In genomic region chr9:45146267-45146597, GRCm38 (mm10) we compare ENCODE assay signal across 8 mouse cellular contexts. TPM values are rescaled to one million over a fixed set of nuclear protein-coding genes. Genes with fewer than 3 reads are reported as not detected.
DNase-seq lines count a peak whose midpoint lies in the region; ATAC-seq and TF ChIP-seq lines count a peak whose summit lies in the region.

No protein-coding gene starts in this region.

- peak overlapping the region; percentile 72 for H3K4me2 ChIP-seq in heart, embryonic 13.5 days
- peak overlapping the region; percentile 61 for H3K4me2 ChIP-seq in kidney, postnatal 0 days (ENCODE audit: low read length)
- peak overlapping the region; percentile 48 for H3K4me2 ChIP-seq in liver, embryonic 13.5 days
- peak overlapping the region; percentile 64 for H3K4me2 ChIP-seq in stomach, embryonic 16.5 days (ENCODE audit: low read depth, low read length)

- H3K27me3 ChIP-seq in embryonic facial prominence, embryonic 10.5 days (replicated peaks; ENCODE audit: low read depth, poor library complexity, severe bottlenecking): peaks cover 89% of the 10 kb centered on the region
- peaks cover 99% of the 10 kb centered on the region for H3K27me3 ChIP-seq in heart, embryonic 13.5 days (replicated peaks)
- H3K27me3 ChIP-seq in kidney, postnatal 0 days (ENCODE audit: insufficient read depth, low read length): peaks cover 5% of the 10 kb centered on the region; the same call in 1 of the 2 replicates
- peaks cover 84% of the 10 kb centered on the region for H3K27me3 ChIP-seq in liver, embryonic 13.5 days
- peaks cover 22% of the 10 kb centered on the region for H3K27me3 ChIP-seq in stomach, embryonic 16.5 days (ENCODE audit: control insufficient read depth, insufficient read depth, low read length)

- 1% methylated on average over 5 of the region's 5 CpGs for WGBS in embryonic facial prominence, embryonic 10.5 days
- WGBS in heart, embryonic 13.5 days: under 1% methylated on average over 5 of the region's 5 CpGs
- WGBS in kidney, postnatal 0 days: 0% methylated on average over 5 of the region's 5 CpGs
- 0% methylated on average over 5 of the region's 5 CpGs for WGBS in liver, embryonic 13.5 days (ENCODE audit: insufficient replicate concordance)
- 0% methylated on average over 5 of the region's 5 CpGs for WGBS in stomach, embryonic 16.5 days

- ATAC-seq in heart, embryonic 13.5 days (ENCODE audit: extremely low read depth, insufficient number of reproducible peaks, low FRiP score, low TSS enrichment): no peak
- no peak for ATAC-seq in kidney, postnatal 0 days (replicated peaks; ENCODE audit: low FRiP score, low read depth)
- ATAC-seq in liver, embryonic 13.5 days (ENCODE audit: low read depth): no peak
- no peak for ATAC-seq in stomach, embryonic 16.5 days (ENCODE audit: insufficient read depth, low FRiP score)

- peaks cover 17% of the 10 kb centered on the region for H3K4me1 ChIP-seq in embryonic facial prominence, embryonic 10.5 days
- H3K4me1 ChIP-seq in heart, embryonic 13.5 days: peaks cover 8% of the 10 kb centered on the region
- 0 out of 2 replicates have a peak, but pooled peaks cover 4% of the 10 kb centered on the region for H3K4me1 ChIP-seq in kidney, postnatal 0 days (replicated peaks; ENCODE audit: insufficient read depth, low read length)
- peaks cover 2% of the 10 kb centered on the region; the same call in 1 of the 2 replicates for H3K4me1 ChIP-seq in liver, embryonic 13.5 days (replicated peaks)
- H3K4me1 ChIP-seq in stomach, embryonic 16.5 days (ENCODE audit: control insufficient read depth, insufficient read depth, low read length): 0 out of 2 replicates have a peak, but pooled peaks cover 5% of the 10 kb centered on the region

- peak overlapping the region; percentile 50 for H3K4me3 ChIP-seq in embryonic facial prominence, embryonic 10.5 days
- H3K4me3 ChIP-seq in heart, embryonic 13.5 days: peak overlapping the region; percentile 46
- H3K4me3 ChIP-seq in kidney, postnatal 0 days (replicated peaks; ENCODE audit: low read depth, low read length): peak overlapping the region; percentile 29
- H3K4me3 ChIP-seq in liver, embryonic 13.5 days (replicated peaks): peak overlapping the region; percentile 29; the same call in 1 of the 2 replicates
- peak overlapping the region; percentile 38 for H3K4me3 ChIP-seq in stomach, embryonic 16.5 days (replicated peaks; ENCODE audit: low read length)

- no peaks in the 10 kb centered on the region for H3K9me3 ChIP-seq in embryonic facial prominence, embryonic 10.5 days
- no peaks in the 10 kb centered on the region for H3K9me3 ChIP-seq in heart, embryonic 13.5 days
- no peaks in the 10 kb centered on the region for H3K9me3 ChIP-seq in kidney, postnatal 0 days (replicated peaks; ENCODE audit: low read length)
- H3K9me3 ChIP-seq in liver, embryonic 13.5 days (replicated peaks): no peaks in the 10 kb centered on the region
- no peaks in the 10 kb centered on the region for H3K9me3 ChIP-seq in stomach, embryonic 16.5 days (replicated peaks; ENCODE audit: control insufficient read depth, low read length)

- peak; percentile 46 for DNase-seq in 416B (ENCODE audit: low read depth)
- peak; percentile 23 for DNase-seq in adrenal gland, adult 8-10 months
- DNase-seq in embryonic facial prominence, embryonic 10.5 days (ENCODE audit: low spot score): peak; percentile 67
- peak; percentile 64 for DNase-seq in kidney, postnatal 0 days (ENCODE audit: low spot score)
- DNase-seq in liver, embryonic 13.5 days: no peak
- DNase-seq in neural tube, embryonic 10.5 days (ENCODE audit: extremely low spot score, low spot score): peak; percentile 72

- H3K27ac ChIP-seq in embryonic facial prominence, embryonic 10.5 days (replicated peaks): no peak overlapping the region
- no peak overlapping the region for H3K27ac ChIP-seq in heart, embryonic 13.5 days (replicated peaks)
- no peak overlapping the region for H3K27ac ChIP-seq in kidney, postnatal 0 days
- no peak overlapping the region for H3K27ac ChIP-seq in liver, embryonic 13.5 days
- no peak overlapping the region for H3K27ac ChIP-seq in stomach, embryonic 16.5 days (ENCODE audit: low read length)

- TF ChIP-seq CTCF in kidney, postnatal 0 days (IDR thresholded peaks at IDR 0.05; ENCODE audit: low read depth): peak; percentile 84

- H3K36me3 ChIP-seq in embryonic facial prominence, embryonic 10.5 days (replicated peaks): no peaks in the 10 kb centered on the region
- no peaks in the 10 kb centered on the region for H3K36me3 ChIP-seq in heart, embryonic 13.5 days
- no peaks in the 10 kb centered on the region for H3K36me3 ChIP-seq in kidney, postnatal 0 days (ENCODE audit: insufficient read depth, low read length)
- H3K36me3 ChIP-seq in liver, embryonic 13.5 days: no peaks in the 10 kb centered on the region
- no peaks in the 10 kb centered on the region for H3K36me3 ChIP-seq in stomach, embryonic 16.5 days (ENCODE audit: control insufficient read depth, insufficient read depth, low read length)

- H3K9ac ChIP-seq in heart, embryonic 13.5 days: peak overlapping the region; percentile 53
- no peak overlapping the region for H3K9ac ChIP-seq in kidney, postnatal 0 days (ENCODE audit: low read depth, low read length)
- H3K9ac ChIP-seq in liver, embryonic 13.5 days: no peak overlapping the region
- peak overlapping the region; percentile 50; the same call in 1 of the 2 replicates for H3K9ac ChIP-seq in stomach, embryonic 16.5 days (ENCODE audit: low read length)

RNA-seq across cellular contexts. Expression of gene Scn4b, which starts 8.0 kb away (rescaled TPM):
- total RNA-seq in adrenal gland, adult 8-10 months (2022): 1 to 10 TPM; 1.2 to 1.7 (median 1.5) TPM
- polyA plus RNA-seq in embryonic facial prominence, embryonic 10.5 days (2016; fragmentation: Nextera tagmentation; extraction: Ambion mirVana): 0.48 and 0.79 TPM in 2 replicates
- polyA plus RNA-seq in heart, embryonic 13.5 days (2015; fragmentation: Nextera tagmentation; extraction: Ambion mirVana): 0.17 and 0.44 TPM in 2 replicates
- polyA plus RNA-seq in kidney, postnatal 0 days (2015; fragmentation: Nextera tagmentation; extraction: Ambion mirVana): 4.3 and 4.6 TPM in 2 replicates
- 0.09 TPM in 2 replicates for polyA plus RNA-seq in liver, embryonic 13.5 days (2015; fragmentation: Nextera tagmentation; extraction: Ambion mirVana)
- polyA plus RNA-seq in stomach, embryonic 16.5 days (2015; fragmentation: Nextera tagmentation; extraction: Ambion mirVana): 0.37 and 0.54 TPM in 2 replicates

RNA-seq across cellular contexts. Expression of gene Scn2b, which starts 28.6 kb away (rescaled TPM):
- total RNA-seq in adrenal gland, adult 8-10 months (2022): 10 to 100 TPM in 3 of 4 experiments, 1 to 10 TPM in 1; 9.1 to 14.4 (median 13.9) TPM
- polyA plus RNA-seq in embryonic facial prominence, embryonic 10.5 days (2016; fragmentation: Nextera tagmentation; extraction: Ambion mirVana): 6.7 and 7.3 TPM in 2 replicates
- 1.5 and 2.1 TPM in 2 replicates for polyA plus RNA-seq in heart, embryonic 13.5 days (2015; fragmentation: Nextera tagmentation; extraction: Ambion mirVana)
- 2.4 and 2.8 TPM in 2 replicates for polyA plus RNA-seq in kidney, postnatal 0 days (2015; fragmentation: Nextera tagmentation; extraction: Ambion mirVana)
- 0.38 and 0.45 TPM in 2 replicates for polyA plus RNA-seq in liver, embryonic 13.5 days (2015; fragmentation: Nextera tagmentation; extraction: Ambion mirVana)
- polyA plus RNA-seq in stomach, embryonic 16.5 days (2015; fragmentation: Nextera tagmentation; extraction: Ambion mirVana): 3.0 and 3.5 TPM in 2 replicates

RNA-seq across cellular contexts. Expression of gene BC049352, which starts 35.6 kb away (rescaled TPM):
- under 1 TPM in 3 of 4 experiments, not detected in 1; 0.65 to 0.68 (median 0.67) TPM for total RNA-seq in adrenal gland, adult 8-10 months (2022)
- polyA plus RNA-seq in embryonic facial prominence, embryonic 10.5 days (2016; fragmentation: Nextera tagmentation; extraction: Ambion mirVana): not detected in 2 replicates
- not detected in 2 replicates for polyA plus RNA-seq in heart, embryonic 13.5 days (2015; fragmentation: Nextera tagmentation; extraction: Ambion mirVana)
- polyA plus RNA-seq in kidney, postnatal 0 days (2015; fragmentation: Nextera tagmentation; extraction: Ambion mirVana): 0.08 TPM in 1 of 2 replicates, not detected in the other
- polyA plus RNA-seq in liver, embryonic 13.5 days (2015; fragmentation: Nextera tagmentation; extraction: Ambion mirVana): 0.08 and 0.09 TPM in 2 replicates
- polyA plus RNA-seq in stomach, embryonic 16.5 days (2015; fragmentation: Nextera tagmentation; extraction: Ambion mirVana): 0.27 TPM in 1 of 2 replicates, not detected in the other

RNA-seq across cellular contexts. Expression of gene Tmprss4, which starts 57.7 kb away (rescaled TPM):
- not detected for total RNA-seq in adrenal gland, adult 8-10 months (2022)
- 0.29 and 0.37 TPM in 2 replicates for polyA plus RNA-seq in embryonic facial prominence, embryonic 10.5 days (2016; fragmentation: Nextera tagmentation; extraction: Ambion mirVana)
- polyA plus RNA-seq in heart, embryonic 13.5 days (2015; fragmentation: Nextera tagmentation; extraction: Ambion mirVana): 0.19 TPM in 1 of 2 replicates, not detected in the other
- 0.36 and 0.46 TPM in 2 replicates for polyA plus RNA-seq in kidney, postnatal 0 days (2015; fragmentation: Nextera tagmentation; extraction: Ambion mirVana)
- polyA plus RNA-seq in liver, embryonic 13.5 days (2015; fragmentation: Nextera tagmentation; extraction: Ambion mirVana): 0.06 and 0.10 TPM in 2 replicates
- polyA plus RNA-seq in stomach, embryonic 16.5 days (2015; fragmentation: Nextera tagmentation; extraction: Ambion mirVana): 31.5 and 40.1 TPM in 2 replicates

Comparison
In these comparisons a context has a peak if more than half of its experiments do, and no peak if none do; other contexts are left out.
1. H3K9ac ChIP-seq: peak in heart, embryonic 13.5 days (single experiment) and stomach, embryonic 16.5 days (single experiment); none in kidney, postnatal 0 days (single experiment) and liver, embryonic 13.5 days (single experiment).
2. Peak in every context shown above with its lines, with median percentiles within 50 percentile points of each other: H3K4me3 ChIP-seq and H3K4me2 ChIP-seq.